Mouse (Mus musculus) lung, postnatal 4 days (tissue): ENCODE measurements around the gene Slc36a1.

Source experiments
- DNase-seq, 2 experiments: peaks; one replicate each; pipeline ENCODE4 v3.0.0; 2021

Slc36a1 gene

GRCm38 (mm10) chr11:55209626-55210353 lies 5.6 kb downstream of the Slc36a1 start:
- DNase-seq: no peak

DNA sequence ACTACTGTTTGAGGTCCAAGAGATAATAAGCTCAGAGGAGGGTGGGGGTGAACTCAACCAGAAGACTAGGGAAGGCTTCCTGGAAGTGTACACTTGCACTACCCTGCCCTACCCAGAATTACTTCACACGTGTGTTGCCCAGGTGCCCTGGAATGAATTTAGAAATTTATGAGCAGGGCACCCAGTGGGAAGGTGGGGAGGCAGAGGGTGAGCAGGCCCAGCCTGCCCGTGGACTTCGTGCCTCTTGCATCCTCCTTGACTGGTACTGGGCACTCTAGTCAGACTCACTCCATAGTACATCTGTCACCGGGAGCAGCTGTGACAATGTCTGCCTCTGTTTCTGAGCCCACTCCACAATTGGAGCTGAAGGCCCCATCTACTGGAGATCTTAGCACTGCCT lies 9.4 kb downstream of the Slc36a1 start:
- DNase-seq: no peak

DNA sequence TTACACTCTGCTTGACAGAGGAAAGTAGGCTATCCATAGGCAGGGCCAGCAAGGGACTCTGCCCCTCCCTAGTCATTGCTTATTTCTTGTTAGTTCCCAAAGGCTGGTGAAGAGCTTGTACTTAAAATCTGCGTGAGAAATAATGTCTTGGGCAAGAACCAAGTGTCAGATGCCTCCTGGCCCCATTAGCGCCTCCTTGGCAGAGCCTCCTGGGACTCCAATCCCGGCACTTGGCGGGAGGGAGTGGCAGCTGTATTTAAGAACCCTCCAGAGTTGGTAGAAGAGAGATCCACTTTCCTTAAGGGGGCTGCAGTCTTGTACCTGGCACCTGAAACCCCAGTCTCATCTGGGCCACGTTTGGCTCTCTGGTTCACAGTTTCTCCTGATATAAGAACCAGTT lies 10.0 kb downstream of the Slc36a1 start:
- peak in 1 of 2 experiments; percentile 48 for DNase-seq

DNA sequence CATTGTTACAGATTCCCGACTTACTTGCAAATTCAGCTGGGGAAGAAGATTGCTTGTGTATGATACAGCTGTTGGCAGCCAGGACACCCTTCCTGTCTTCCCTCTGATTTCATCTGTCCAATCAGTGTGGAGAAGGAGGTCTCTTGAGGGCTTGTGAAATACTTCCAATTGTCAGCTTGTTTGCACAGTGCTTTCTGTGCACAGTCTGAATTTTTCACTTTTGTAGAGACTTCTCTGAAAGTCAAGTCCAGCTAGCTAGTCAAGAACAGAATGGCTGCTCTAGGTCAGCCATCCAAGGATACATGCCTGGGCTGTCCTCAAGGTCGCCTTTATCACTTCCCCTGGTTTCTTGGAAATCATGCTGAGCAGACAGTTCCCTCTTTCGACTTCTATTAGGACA lies 10.8 kb downstream of the Slc36a1 start:
- DNase-seq: no peak

GRCm38 (mm10) chr11:55216061-55216460 lies 11.9 kb downstream of the Slc36a1 start:
- DNase-seq: no peak

- DNase-seq: no peak
Measured at GRCm38 (mm10) chr11:55216830-55217229, 12.7 kb downstream of the Slc36a1 start.

DNA sequence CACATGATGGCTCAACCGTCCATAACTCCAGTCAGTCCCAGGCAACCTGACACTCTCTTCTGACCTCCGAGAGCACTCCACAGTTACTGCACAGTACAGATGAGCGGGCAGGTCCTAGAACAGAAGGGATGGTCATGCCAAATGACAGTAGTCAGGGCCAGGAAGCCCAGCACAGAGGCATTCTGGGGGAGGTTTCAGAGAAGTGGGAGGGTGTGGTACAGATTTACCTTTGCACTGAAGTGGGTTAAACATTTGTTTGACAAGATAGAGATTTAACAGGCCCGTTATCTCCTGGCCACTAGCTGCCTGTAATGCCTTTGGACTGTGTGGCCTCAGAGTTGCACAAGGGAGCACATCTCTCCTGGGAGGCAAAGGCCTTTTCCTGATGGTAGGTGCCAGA lies 13.3 kb downstream of the Slc36a1 start:
- no peak for DNase-seq

DNA sequence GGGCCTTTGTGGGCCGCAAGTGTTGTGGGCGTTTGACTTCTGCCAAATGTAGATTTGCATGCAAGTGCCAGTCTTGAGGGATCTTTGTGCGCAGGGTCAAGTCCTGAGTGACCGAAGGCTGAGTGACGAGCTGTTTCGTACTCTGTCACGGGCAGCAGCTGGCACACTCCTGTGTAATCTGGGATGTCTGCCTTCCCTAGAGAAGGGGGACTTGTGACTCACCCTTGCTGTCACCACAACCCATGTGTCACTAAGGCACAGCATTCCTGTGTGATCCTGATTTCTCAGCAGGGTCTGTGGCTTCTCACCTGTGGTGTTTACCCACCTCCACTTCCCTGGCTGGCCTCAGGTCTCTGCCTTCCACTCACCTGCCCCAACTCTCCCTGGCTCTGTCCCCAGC lies 13.7 kb downstream of the Slc36a1 start:
- DNase-seq: no peak

DNA sequence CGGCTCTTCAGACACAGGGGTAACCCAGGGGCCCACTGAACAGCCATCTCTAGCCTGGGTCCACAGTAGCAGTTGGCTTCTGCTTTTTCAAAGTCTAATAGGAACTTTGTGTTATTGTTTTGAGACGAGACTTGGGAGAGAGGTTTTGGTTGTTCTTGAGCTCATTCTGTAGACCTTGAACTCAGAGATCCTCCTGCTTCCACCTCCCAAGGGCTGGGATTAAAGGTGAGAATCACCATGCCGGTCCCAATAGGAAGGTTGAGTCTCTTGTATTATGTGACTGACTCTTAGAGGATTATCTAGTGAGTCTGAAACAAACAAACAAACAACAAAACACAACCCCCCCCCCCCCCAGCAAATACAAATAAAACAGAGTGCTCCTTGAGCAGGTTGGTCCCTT lies 14.3 kb downstream of the Slc36a1 start:
- no peak for DNase-seq

GRCm38 (mm10) chr11:55221306-55221705 lies 17.2 kb downstream of the Slc36a1 start:
- no peak for DNase-seq

- no peak for DNase-seq
Measured at GRCm38 (mm10) chr11:55231034-55231433, 26.9 kb downstream of the Slc36a1 start.

- DNase-seq: no peak
Measured at GRCm38 (mm10) chr11:55234288-55234687, 30.1 kb downstream of the Slc36a1 start.

GRCm38 (mm10) chr11:55234791-55235190 lies 30.6 kb downstream of the Slc36a1 start:
- no peak for DNase-seq

GRCm38 (mm10) chr11:55236815-55237214 lies 32.7 kb downstream of the Slc36a1 start:
- no peak for DNase-seq

GRCm38 (mm10) chr11:55239496-55239895 lies 35.3 kb downstream of the Slc36a1 start:
- no peak for DNase-seq

DNA sequence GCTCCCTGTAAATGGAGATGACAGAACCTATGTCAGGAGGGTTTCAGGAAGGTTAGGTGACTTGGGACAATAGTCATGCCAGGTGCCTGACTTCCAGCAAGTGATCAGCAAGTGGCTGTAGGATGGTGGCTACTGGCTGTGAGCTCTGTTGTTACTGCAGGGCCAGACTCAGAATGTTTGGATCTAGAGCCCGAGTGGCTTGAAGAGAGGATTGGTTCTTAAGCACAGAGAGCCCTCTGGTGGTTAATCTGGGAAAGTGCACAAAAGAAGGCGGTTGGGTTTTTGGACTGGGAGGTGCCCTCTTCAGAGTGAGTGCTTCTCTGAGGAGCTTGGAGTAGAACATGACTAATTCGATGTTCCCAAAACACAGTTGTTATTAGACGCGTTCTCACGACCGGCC lies 36.4 kb downstream of the Slc36a1 start:
- DNase-seq: peak; percentile 65 to 82

DNA sequence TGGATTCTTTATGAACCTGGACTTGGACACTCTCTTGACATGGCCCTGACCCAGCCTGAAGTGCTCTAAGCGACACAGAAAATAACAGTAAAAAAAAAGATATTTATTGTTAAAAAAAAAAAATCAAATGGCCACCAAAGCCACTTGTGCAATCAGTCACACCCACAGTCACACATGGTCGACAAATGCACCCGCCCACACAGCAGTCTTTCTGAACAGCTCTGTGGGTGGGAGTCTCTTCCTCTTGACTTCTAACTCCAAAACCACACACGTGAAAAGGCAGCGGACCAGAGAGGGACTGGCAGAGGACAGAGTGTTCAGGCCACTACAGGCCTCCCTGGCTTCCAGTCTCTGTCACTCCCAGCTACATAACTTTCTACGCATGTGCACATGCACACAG lies 46.4 kb downstream of the Slc36a1 start:
- DNase-seq: no peak

GRCm38 (mm10) chr11:55253391-55253790 lies 49.2 kb downstream of the Slc36a1 start:
- DNase-seq: no peak

DNA sequence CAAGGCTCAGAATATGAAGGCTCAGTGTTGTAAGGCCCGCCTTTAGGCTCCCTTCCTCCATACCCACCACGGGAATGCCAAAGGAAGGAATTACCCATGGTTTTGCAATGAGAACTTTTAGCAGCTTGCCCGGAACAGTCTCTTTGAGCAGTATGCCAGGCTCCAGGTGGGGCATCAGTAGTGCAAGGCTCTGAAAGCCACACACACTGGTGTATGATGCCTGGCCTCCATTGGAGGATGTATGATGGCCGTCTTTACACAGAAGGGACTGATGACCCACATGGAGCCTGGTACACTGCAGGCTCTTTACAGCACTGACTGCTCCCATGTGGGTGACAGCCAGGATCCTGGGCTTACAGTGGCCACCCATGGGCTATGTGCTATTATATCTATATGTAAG lies 57.0 kb downstream of the Slc36a1 start:
- DNase-seq: no peak

DNA sequence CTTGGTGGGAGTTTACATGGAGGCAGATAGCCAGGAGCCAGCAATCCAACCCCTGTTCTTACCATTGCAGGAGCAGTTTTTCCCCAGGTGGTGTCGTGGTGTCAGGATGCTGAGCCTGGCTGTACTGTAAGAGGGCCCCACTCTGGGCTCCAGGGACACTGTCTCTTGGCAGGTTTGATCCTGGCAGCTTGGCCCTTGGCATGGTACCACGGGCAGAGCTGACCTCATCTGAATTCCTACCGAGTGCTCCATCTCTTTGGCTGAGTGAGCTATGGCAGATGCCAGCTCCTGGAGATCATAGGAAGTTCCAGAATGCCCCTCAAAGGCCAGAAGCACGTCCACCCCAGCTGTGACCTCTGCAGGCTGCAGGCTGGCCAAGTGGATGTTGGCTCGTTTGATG lies 57.9 kb downstream of the Slc36a1 start:
- no peak for DNase-seq

DNA sequence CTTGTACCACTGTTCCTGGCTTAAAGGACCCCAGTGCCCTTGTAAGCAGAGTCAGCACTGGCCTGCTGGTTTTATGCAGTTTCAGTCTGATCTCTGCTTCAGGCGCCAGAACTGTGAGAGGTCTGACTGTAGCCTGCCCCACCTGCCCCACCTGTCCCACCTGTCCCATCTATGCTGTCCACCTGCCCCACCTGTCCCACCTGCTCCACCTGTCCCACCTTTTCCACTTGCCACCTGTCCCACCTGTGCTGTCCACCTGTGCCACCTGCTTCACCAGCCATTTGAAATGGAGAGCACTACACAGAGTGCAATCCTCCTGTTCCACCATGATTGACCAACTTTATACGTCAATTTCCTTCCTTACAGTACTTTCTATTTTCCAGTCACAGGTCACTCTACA lies 60.2 kb downstream of the Slc36a1 start:
- no peak for DNase-seq

DNA sequence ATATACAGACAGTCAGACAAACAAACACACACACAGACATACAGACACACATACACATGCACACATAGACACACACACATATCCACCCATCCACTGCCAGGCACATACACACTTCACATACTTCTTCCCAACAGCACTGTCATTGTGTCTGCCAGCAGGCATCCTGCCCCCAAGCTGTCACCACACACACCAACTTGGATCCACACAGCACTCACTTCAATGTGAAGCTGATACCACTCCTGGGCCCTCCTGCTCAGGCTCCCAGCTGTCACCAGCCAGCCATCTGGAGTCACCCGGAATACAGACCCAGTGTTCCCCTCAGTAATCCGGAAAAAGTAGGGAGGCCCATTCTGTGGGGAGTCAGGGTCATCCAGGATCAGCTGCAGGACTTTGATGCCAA lies 61.5 kb downstream of the Slc36a1 start:
- DNase-seq: no peak

GRCm38 (mm10) chr11:55268580-55268979 lies 64.4 kb downstream of the Slc36a1 start:
- DNase-seq: no peak

- DNase-seq: no peak
Measured at GRCm38 (mm10) chr11:55274756-55275155, 70.6 kb downstream of the Slc36a1 start.
